Mouse (Mus musculus) retina, adult 2 months (tissue): Measurements from ENCODE around the gene Cacna1a.
"Not testable (repeated sequence)": the region's sequence is repeated elsewhere in the genome, so short reads cannot be mapped to it uniquely, and the experiment has no call there.

Source experiments
- DNase-seq: peaks from one replicate; pipeline ENCODE4 v3.0.0-alpha.2; 2012; ENCODE audit warnings: low read depth, low spot score

Cacna1a gene

DNA sequence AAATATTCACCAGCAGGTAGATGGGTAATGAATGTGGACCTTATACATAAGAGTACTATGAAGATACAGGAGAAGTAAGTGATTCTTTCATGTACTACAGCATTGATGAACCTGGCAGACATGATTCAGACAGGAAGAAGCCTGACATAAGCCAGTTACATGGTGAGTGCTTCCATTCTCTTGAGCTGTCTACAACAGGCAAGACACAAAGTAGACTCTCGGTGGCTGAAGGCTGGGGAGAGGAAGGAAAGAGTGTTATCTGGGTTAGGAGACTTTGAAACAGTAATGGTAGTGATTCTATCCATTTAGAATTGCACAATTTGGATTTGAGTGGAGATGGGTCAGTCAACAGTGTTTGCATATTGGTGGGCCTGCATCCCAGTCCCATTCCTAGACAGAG, 270.7 kb downstream of the Cacna1a start:
- no peak for DNase-seq

DNA sequence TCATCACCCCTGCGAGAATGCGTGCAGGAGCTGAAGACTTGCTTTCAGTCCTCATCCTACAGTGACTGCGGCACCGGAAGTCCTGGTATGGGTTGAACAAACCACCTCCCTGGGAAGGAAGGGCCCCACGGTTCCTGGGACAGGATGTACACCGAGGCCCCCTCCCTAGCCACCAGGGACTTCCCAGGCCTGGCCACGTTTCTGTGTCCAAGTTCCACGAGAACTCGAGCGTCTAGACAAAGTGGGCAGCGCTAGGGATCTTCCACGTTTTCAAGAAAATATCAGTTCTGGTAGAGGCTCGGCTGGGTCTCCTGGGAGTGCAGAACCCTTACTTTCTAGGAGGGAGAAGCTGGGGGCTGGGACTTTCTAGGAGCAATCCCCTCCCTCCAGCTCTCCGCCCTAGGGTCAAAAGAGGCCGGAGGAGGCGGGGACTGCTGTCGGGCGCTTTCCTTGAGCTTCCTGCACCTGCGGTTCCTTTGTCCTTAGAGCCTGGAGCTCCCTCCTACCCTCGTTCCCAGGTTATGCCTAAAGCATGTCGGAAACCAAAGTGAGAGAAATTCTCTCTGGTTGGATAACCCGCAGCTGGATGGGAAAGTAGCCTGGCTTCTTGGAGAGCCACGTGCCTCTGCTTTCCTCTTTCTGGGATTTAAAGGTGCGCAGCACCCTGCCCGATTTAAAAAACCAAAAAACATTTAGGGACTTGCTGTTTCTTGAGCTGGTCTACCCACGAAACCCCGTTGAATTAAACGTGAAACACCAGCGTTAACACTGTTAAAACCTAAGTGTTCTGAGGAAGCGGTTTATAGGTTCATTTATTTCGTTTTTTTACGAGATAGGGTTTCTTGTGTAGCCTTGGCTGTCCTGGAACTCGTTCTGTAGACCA, 271.9 kb downstream of the Cacna1a start:
- DNase-seq = no peak

DNA sequence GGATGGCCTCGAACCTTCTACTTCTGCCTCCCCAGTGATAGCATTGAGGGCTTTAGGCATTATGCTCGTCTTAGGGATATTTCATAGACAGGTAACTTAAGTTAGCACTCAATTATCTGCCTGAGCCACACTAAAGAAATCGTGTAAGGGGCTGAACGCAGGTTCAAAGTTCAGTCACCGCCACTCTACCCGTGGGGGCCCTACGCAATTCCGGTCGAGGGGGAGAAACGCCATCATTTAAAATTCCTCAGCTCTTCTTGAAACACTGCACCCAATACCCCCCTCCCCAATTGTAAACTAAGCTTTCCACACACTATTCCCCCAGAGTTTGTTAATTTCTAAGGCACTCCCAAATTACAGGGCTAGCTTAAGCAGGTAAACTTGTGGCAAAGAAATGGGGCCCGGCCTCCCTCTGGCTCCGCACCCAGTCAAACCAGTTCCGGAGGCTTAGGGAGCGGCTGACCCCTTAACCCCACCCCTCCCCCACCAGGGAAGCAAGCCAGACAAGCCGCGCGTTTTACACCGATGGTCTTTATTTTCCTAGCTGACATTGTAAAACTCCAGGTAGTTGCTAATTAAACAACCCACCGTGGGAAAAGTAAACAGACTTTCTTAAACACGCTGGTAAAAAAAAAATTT, 272.7 kb downstream of the Cacna1a start:
- DNase-seq = no peak

GRCm38 (mm10) chr8:84661458-84661871, 273.2 kb downstream of the Cacna1a start:
- no peak for DNase-seq

DNA sequence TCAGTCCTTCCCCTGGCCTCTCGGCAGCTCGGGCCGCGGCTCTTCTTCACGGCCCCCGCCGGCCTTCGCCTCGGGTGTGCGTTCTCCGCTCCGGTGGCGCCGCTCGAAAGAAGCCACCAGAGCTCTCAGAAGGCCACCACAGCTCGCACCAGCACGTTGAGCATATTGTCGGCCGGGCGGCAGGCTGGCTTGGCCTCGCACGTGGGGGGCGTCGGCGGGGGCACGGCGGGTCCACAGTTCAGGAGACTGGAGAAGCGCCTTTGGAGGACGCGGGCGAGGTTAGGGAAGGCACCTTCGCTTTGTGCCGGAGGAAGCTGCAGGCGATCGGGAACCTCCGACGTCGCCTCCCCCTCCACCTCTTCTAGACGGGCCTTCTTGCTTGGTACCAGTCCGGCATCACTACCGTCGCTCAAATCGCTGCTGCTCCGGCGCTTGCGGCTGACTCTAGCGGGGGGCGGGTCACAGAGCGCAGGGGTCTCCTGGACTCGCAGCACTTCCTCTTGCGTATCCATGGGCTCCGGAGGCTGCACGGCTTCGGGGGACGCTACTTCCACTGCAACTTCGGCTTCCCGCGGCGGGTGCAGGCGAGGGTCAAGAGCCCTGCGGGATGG, 273.8 kb downstream of the Cacna1a start:
- no peak for DNase-seq

- peak; percentile 92 for DNase-seq
These were observed 274.4 kb downstream of the Cacna1a start, which contains the start of gene Ier2 for GRCm38 (mm10) chr8:84662581-84663065. Gene Ier2, minus strand, starts transcription at chr8:84662852.

DNA sequence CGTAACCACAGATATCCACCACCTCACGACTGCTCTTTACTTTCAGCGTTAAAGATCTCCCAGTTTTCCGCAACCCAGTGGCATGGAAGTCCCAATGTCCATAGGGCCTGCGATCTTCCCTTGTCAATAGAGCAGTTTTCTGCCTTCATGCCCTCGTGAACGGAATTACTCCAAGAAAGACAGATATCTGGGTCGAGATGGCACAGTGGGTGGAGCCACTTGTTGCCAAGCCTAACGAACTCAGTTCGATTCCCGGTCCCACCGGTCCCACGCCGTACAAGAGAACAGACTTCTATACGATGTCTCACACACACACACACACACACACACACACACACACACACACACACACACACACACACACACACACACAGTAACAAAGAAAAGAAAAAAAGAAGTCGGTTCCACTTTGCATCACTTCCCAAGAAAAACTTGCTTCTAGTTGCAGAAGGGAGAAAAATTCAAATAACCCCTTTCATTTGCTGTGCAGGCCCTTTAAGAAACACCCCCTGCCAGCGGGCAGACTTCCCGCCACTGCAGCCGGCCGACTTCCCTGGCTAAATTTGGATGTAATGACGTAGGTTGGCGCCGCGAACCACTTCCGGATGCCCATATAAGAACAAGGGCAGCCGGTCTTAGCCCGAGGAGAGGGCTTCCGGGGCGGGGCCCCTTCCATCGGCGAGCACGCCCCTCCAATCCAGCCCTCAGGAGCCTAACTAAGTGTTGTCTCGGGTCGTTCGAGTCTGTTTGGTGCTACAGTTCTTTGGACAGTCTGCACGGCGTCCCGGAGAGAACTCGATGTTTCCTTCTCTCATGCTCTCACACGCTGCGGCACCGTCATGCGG, 275.5 kb downstream of the Cacna1a start:
- peak; percentile 94 for DNase-seq

DNA sequence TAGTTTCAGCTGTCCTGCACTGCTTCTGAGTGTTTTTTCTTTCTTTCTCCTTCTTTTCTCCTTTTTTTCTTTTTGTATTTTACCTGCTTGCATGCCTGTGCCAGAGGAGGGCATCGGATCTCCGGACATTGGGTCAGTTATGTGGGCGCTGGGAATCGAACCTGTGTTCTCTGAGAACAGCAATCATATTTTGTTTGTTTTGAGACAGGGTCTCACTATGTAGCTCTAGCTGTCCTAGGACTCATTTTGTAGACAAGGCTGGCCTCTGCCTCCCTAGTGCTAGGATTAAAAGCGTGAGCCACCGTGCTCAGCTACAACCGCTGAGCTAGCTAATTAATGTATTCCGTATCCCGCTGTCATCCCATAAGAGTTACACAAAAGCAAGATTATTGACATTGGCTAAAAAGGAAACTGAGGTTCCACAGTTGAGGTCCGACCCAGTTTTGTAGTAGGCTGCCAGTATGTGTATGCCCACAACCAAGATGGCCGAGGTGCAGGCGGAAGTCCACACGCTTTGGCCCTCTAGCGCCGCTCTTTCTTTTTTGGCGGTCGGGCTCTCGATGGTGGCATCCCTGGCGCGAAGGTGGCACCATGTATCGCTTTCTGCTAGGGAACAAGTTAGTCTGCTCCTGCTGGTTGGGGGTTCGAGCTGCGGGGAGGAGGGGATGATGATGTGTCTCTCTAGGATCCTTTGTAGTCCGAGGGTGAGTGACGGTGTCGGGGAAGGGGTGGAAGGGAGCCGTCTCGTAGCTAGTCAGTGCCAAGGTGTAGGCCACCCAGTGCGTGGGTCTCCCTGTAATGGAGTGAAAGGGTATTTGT, 276.5 kb downstream of the Cacna1a start:
- peak; percentile 74 for DNase-seq

DNA sequence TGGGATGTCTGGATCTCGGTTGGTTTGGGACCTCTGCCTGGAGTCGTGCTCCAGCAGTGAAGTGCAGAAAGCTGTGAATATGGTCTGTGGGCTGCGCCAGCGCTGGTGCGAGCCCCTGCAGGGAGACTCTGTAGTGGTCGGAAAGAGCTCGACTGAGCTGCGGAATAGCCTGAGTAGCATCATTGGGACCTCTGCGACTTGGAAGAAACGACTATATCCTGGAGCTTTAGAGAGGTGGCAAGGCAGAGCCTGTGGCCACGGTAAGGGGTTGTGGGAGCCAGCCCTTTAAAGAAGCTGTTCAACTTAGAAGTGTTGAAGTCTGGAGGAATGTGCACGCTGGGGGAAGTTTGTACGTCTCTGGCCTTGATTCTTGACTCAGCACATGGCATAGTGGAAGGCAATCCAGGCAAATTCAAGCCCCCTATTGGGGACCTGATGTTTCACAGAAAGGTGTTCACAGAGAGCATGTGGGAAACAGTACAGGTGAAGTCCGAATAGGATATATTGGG, 277.2 kb downstream of the Cacna1a start:
- DNase-seq = no peak

GRCm38 (mm10) chr8:84668081-84668480, 279.8 kb downstream of the Cacna1a start:
- DNase-seq = no peak

DNA sequence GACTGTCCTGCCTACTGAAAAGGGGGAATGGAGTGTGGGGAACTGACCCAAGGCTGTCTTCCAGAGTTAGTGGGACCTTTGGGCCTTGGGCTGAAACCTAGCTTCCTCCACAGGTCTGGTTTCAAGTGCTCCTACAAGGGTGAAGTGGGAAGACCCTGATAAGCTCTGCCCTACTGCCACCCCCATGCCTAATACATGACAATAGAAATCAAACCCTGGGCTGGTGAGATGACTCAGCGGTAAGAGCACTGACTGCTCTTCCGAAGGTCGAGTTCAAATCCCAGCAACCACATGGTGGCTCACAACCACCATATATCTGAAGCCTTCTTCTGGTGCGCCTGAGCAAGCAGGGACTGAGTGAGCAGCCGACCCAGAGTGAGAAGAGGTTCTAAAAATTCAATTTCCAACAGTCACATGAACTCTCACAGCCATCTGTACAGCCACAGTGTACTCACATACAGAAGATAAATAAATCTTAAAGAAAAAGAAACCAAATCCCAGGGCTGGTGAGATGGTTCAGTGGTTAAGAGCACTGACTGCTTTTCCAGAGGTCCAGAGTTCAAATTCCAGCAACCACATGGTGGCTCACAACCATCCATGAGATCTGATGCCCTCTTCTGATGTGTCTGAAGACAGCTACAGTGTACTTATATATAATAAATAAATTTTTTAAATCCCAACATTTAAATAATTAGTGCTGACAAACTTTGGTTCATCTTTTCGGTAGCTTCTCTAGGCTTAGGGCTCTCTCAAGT, 280.7 kb downstream of the Cacna1a start:
- DNase-seq = no peak

GRCm38 (mm10) chr8:84670295-84671006, 282.2 kb downstream of the Cacna1a start:
- not testable (repeated sequence) for DNase-seq

DNA sequence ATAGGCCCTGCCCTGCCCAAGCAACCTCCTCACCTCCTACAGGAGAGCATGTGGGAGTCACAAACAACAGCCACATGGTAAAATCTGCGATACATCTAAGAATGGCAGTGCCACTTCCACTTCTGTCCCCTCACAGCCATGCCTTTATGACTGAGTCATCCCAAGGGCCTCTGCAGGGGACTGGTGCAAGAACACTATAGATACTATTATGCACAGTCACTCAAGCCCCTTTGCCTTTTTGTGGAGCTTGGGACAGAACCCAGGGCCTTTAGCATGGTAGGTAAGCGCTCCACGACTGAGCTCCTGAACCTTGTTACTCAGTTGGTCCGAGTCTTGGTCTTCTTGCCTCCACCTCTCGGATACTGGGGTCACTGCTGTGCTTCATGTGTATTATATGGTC, 289.1 kb downstream of the Cacna1a start:
- DNase-seq = no peak

- no peak for DNase-seq
These were observed 293.2 kb downstream of the Cacna1a start for GRCm38 (mm10) chr8:84681476-84681875.

- DNase-seq = no peak
These were observed 294.0 kb downstream of the Cacna1a start for GRCm38 (mm10) chr8:84682257-84682656.

DNA sequence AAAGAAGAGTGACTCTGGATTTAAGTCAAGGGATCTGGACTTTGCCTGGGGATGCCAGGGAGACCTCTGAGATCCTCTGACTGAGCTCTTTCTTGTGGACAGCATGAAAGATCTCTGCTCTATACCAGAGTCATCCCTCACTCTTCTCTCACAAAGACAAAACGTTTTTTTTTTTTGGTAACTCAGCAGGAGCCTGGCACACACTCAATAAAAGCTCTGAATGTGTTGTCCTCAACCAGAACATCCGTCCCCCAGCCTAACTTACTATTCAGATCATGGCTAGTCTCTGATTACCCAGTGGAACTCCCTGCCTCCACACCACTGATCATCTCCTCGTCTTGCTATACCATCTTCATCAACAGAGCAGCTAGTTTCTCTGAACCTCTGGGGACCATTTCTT, 296.3 kb downstream of the Cacna1a start:
- no peak for DNase-seq

DNA sequence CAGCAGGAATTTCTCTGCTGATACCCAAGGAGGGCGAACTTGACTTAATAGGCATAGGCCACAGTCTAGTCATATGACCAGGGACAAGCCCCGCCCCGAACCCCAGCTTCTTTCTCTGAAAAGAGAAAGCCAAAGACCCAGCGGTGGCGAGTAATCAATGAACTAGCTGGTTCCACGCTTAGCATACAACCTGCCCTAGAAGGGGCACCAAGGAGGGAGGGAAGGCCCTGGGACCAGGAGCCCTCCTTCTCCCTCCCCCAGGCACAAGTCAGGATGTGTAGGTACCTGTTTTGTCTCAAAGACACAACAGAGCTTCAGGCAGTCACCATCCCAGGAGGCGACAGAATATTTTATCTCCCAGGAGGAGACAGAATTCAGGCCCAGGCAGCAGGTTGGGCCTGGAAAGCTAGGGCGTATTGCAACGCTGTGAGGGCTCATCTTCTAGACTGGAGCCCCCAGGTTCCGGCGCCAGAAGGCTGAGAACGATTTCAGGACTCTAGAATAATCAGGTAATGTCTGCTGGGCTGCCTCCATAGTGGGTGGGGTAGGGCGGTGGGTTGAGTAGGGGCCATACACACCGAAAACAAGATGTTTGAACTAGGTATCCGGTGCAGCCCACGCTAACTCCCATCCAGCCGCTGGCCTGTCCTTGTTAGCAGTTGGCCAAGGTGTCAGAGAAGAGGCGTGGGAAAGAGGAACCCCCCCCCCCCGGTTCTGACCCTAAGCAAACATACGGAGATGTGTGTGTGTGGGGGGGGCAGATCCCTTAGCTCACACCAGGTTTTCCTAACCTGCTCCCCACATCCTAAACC, 298.2 kb downstream of the Cacna1a start, which contains the start of gene Trmt1:
Trmt1 (plus strand) TSS at position 117 of the 812 bp plus-strand sequence.
- DNase-seq = no peak
